Mouse (Mus musculus): ENCODE results near the gene Cldn10.

DNA sequence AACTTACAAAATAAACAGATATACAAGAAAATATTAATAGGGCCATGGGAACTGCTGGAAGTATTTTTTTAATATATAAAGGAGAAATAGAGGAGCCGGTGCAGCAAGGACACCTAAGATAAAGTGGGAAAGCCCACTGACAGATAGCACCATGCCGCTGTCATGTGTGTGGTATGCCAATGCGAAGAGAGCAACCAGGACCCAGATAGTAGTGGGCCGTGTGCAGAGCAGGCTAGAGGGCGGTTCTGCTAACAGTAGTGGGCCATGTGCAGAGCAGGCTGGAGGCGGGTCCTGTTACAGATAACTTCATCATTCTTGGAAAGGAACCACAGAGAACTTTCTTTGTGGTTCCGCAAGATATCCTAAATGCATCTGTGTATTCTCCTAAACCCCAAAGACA is 49.0 kb downstream of the Cldn10 start:
- TF ChIP-seq CTCF (IDR thresholded peaks at IDR 0.05; ENCODE audit: low read depth) = no peak
- TF ChIP-seq EP300 (optimal IDR thresholded peaks at IDR 0.05) = no peak

Data from stomach, postnatal 0 days (tissue).